Mouse (Mus musculus) kidney, postnatal 36 days (tissue): ENCODE results near the gene Ryr3.
A peak's percentile ranks its signal among the peaks of the same experiment; 100 is the strongest.

Source experiments
- DNase-seq, 2 experiments: peaks; one replicate each; pipeline ENCODE4 v3.0.0; 2021 to 2022; ENCODE audit warnings: mixed read lengths in 2 of 2

Gene Ryr3

DNA sequence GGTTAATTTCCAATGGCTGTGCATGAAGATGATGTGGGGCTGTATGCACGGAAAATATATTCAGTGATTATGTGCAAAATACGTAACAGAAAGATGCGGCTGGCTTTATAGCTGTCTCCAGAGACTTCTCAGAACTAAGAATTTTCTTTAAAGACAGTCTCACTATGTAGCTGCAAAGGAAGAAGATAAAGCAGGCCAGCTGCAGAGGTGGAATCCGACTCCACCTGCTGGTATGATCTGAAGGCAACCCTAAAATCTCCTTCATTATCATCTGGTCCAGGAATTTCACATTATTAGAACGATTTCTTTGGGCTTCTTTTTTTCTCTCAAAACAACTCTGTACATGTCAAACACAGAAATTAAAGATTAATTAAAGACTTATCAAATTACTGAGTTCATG lies 449.2 kb downstream of the Ryr3 start:
- DNase-seq: peak in 1 of 2 experiments; percentile 14

GRCm38 (mm10) chr2:112765046-112765445 lies 451.9 kb downstream of the Ryr3 start:
- peak; percentile 11 to 63 for DNase-seq

DNA sequence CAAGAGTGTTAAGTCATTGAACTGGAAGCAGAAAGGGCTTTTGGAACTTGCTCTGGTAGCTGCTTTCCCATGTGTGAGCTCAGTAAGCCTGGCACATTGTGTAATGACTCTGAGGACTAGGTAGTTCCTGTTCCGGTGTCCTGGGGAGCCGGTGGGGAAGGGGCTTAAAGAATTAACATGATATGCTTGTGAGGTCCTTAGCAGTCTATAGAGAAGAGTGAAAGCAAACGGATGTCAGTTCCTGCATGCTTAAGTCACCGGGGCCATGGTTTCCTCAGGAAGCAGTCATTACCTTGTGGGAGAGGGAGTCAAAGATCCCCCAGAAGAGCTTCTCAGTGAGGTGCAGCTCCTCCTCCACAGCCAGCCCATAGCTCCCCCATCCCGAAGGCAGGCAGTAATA lies 452.6 kb downstream of the Ryr3 start:
- peak; percentile 2 to 6 for DNase-seq

DNA sequence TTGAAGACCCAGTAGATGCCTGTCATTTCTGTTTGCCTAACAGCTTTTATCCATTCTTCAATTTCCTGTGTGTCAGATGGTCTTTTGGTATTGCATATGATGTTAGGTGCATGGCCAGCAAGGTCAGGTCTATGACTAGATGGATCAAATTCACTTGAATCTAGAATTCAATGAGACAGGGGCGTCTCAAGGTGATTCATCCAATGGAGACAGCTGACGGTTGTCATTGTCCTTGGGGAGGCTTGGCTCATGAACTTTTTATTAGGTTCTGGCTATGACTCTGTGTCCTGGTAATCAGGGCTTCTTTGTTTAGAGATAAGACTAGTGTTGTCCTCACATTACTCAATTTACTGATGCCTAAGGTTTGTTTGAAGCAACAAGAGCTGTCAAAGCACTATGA lies 454.9 kb downstream of the Ryr3 start:
- no peak for DNase-seq

GRCm38 (mm10) chr2:112761196-112761913 lies 455.5 kb downstream of the Ryr3 start:
- peak in 1 of 2 experiments; percentile 4 for DNase-seq

DNA sequence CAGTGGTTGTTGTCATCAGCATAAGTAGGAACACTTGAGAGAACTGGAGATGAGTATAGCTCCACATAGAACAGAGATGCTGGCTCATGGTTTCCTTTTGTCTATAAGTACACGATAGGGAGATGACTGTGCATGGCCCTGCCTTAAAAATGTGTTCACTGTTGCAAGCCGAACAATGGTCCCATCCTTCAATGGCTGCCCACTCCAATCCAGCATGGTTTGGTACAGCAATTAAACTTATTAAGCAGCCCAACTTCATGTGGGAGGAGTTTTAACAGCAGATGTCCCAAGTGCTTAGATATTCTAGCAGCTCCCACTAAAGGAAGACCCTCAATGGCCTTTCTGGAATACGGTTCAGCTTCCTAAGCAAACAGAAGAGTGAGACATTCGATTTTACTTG lies 456.2 kb downstream of the Ryr3 start:
- no peak for DNase-seq

- DNase-seq: peak; percentile 2 to 66
These were observed 457.2 kb downstream of the Ryr3 start for GRCm38 (mm10) chr2:112759678-112760077.

- no peak for DNase-seq
These were observed 458.2 kb downstream of the Ryr3 start for GRCm38 (mm10) chr2:112758732-112759131.

DNA sequence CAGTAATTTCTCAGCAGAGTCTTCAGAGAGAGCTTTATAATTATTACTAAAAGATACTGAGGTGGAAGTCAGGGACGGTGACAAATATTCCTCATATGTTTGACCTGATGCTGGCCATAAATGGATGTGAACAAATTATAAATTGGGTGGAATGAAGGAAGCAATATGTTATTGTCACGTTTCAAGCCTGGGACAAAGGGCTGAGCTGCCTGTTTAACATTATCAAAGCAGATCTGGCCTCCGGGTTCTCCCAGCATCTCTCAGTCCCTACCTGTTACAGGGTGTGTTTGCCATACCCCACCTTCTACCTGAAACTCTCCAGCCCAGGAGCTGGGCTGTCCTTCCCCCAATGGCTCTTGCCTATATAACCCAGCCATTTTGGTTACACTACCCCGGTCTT lies 463.6 kb downstream of the Ryr3 start:
- no peak for DNase-seq

DNA sequence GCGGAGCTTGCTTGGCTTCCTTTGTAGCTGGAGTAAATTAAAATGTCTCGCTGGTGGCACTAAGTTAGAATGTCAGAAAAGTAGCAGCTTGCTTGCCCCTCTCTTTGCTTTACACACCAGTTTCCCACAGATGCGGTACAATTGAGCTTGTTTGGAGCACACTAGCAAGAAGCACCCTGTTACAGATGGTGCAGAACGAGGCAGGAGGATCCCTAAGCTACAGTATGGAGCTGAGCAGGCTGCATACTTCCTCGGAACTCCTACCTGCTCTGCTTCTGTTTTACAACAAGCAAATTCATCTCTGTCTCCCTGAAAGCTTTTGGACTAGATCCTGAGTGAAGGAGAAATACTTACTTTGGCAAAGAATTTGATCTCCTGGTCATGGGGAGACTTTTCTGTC lies 465.5 kb downstream of the Ryr3 start:
- DNase-seq: no peak

GRCm38 (mm10) chr2:112748532-112748931 lies 468.4 kb downstream of the Ryr3 start:
- DNase-seq: no peak

GRCm38 (mm10) chr2:112732942-112733341 lies 484.0 kb downstream of the Ryr3 start:
- DNase-seq: no peak

DNA sequence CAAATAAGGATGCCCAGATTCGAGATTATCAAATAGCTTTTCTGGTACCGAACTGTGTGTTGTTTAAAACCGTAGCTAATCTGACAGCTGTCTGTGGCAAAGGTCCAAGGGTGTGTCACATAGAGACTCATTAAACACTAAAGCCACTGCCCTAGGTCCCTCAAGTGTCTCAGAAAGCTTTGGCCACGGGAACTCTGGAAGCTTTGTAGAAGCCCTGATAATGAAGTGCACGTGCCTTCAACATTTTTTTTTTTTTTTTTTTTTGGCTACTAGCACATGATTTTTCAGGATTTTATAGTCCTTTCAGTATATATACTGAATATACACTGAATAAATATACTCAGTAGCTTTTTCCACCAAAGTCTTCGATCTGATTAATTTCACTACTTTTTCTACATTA lies 489.1 kb downstream of the Ryr3 start:
- no peak for DNase-seq

GRCm38 (mm10) chr2:112721217-112721616 lies 495.7 kb downstream of the Ryr3 start:
- DNase-seq: no peak

- DNase-seq: no peak
These were observed 496.2 kb downstream of the Ryr3 start for GRCm38 (mm10) chr2:112720715-112721114.

DNA sequence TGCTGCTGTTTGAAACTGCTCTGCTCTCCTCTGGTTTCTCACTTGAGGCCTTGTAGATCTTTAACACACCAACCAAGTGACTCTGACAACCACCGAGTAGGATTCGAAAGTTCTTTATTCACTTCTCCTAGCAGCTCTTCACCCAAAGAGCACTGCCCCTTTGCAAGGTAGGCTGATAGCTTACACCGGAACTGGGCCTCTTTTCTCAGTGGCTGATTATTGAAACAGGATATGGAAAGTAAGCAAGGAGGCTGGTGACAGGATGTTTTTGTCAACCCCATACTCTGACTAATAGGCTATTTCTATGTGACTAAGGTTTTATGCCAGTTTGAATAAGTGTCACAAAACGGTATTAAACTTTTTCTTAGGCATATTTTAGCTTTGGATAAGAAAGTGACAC lies 502.2 kb downstream of the Ryr3 start:
- no peak for DNase-seq

DNA sequence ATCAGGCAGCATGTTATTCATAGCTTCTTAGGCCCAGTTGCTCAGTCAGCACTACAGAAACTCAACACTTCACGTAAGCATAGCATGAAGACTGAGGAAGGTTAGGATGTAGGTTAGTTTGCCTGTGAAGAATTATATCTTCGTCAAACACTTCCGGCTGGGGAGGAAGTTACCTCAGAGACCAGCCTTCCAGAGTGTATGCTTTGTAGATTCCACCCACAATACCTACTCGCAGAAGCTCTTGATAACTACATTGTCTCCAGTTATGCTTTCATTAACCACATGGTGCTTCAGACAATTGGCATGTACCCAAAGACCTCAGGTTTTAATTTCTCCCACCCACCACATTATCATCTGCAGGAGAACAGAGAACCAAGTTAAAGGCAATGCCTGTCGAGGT lies 535.1 kb downstream of the Ryr3 start:
- DNase-seq: no peak

- DNase-seq: no peak
These were observed 539.6 kb downstream of the Ryr3 start for GRCm38 (mm10) chr2:112677246-112677645.

- no peak for DNase-seq
These were observed 540.2 kb downstream of the Ryr3 start for GRCm38 (mm10) chr2:112676721-112677120.

GRCm38 (mm10) chr2:112676175-112676574 lies 540.7 kb downstream of the Ryr3 start:
- no peak for DNase-seq

DNA sequence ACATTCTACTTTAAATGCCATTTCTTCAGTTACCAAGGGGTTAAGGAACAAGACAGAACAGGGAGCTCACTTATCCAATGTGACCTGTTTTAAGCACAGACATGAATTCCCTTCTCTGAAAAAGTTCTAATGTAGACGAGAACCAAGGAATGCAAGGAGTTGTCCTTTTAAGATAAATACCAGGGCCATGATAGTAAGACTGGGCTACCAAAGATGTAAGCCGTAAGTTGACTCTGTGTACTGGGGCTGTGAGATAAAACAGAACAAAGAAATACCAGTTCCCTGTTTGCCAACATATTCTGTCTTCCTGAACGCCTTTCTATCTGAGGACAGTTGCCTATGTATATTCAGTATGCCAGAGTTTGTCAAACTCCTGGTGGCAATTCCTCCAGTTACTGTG lies 547.4 kb downstream of the Ryr3 start:
- DNase-seq: no peak

DNA sequence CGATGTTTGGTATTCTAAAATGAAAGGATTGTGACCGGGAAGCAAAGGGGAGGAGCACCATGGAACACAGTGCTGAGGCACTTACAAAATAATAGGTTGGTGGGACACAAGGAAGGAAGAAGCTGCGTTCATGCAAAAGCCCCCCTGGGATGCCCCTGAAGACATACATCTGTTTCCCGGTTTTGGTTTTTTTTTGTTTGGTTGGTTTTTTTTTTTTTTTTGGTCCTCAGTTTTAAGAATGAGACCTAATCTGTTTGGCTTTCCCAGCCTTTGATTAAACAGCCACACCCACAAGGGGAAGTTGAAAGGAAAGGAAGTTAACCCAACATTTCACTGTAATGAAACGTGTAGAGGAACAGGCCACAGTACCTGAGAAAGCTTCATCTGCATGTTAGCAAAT lies 560.8 kb downstream of the Ryr3 start:
- no peak for DNase-seq

- no peak for DNase-seq
These were observed 563.1 kb downstream of the Ryr3 start for GRCm38 (mm10) chr2:112653836-112654235.

DNA sequence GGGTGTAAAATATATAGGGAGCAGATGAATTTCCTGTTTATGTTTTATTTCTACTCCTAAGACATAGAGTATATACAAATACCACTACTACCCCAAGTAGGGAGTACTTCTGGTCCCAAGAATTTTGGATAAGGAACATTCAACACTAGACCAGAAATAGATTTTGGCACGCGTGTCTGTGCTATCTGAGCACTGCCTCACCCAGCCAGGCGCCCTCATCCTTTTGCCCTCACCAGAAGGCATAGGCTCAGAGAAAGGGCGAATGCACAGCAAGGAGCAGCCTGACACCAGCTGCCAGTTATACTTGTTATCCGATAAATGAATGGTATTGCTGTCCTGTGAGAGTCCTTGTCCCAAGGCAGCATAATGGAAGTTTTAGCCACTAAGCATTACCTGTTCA lies 579.7 kb downstream of the Ryr3 start:
- no peak for DNase-seq

- no peak for DNase-seq
These were observed 584.4 kb downstream of the Ryr3 start for GRCm38 (mm10) chr2:112632536-112632935.
